Mouse (Mus musculus): Measurements from ENCODE around the gene Zfp709.
"Not testable (repeated sequence)": the region's sequence is repeated elsewhere in the genome, so short reads cannot be mapped to it uniquely, and the experiment has no call there.

DNA sequence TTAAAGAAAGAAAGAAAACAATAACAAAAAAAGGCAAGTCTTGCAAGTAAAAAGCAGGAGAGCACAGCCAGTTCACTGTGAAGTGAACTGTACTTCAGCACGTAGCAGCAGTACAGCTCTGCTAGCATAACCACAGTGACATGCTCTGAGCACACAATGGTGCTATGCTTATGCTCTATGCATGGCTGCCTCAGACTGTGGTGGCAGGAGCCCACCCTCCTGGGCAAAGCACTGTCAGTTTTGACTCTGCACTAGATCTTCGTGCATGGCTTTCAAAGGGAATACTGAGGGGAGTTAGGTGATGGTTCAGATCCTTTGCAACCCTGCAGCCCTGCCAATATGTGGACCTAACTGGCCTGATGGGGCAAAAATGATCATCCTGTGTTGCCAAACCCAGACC lies 24.5 kb upstream of the Zfp709 start:
- not testable (repeated sequence) for TF ChIP-seq CTCF (conservative IDR thresholded peaks at IDR 0.05; ENCODE audit: low read length); NANOG (IDR thresholded peaks at IDR 0.05; ENCODE audit: borderline replicate concordance, low read length)
